Mouse (Mus musculus) liver, embryonic 14.5 days (tissue): ENCODE measurements around the gene Mad1l1. TPM values are rescaled to one million over a fixed set of nuclear protein-coding genes. Genes with fewer than 3 reads are reported as not detected.

ENCODE experiments used
- ATAC-seq: fragments of 200-750 bp; cut with Nextera tagmentation; 2 replicates; pipeline ENCODE4 v1.8.0; 2017; ENCODE audit warnings: moderate number of reproducible peaks, mild to moderate bottlenecking, moderate library complexity; ENCODE audit not compliant: insufficient read depth
- DNase-seq, 3 experiments: peaks; one replicate each; pipeline ENCODE4 v3.0.0-alpha.2; 2012 to 2013; ENCODE audit warnings: low read depth in 3 of 3, low spot score in 3 of 3
- H3K27ac ChIP-seq: fragments of 300-500 bp; sonication (generic); 2 replicates; pipeline ENCODE4 v1.5.1; 2014; ENCODE audit warnings: moderate library complexity, mild to moderate bottlenecking, control low read depth, inconsistent platforms
- H3K27me3 ChIP-seq: fragments of 300-500 bp; sonication (generic); 2 replicates; pipeline ENCODE4 v1.6.1; 2014; ENCODE audit warnings: mild to moderate bottlenecking, low read length, moderate library complexity; ENCODE audit not compliant: control insufficient read depth, insufficient read depth
- H3K36me3 ChIP-seq: fragments of 300-500 bp; sonication (generic); replicated peaks from 2 replicates; pipeline ENCODE4 v1.6.1; 2014; ENCODE audit warnings: low read depth; ENCODE audit not compliant: control insufficient read depth, insufficient read depth
- H3K4me1 ChIP-seq, 2 experiments: fragments of 200-500 bp in 1 of 2; fragments of 300-500 bp in 1 of 2; sonication (generic) in 1 of 2; replicated peaks; 2 replicates each; pipeline ENCODE4 v1.6.1; 2012 to 2014; ENCODE audit warnings: antibody characterized with exemption in 1 of 2, inconsistent platforms in 1 of 2, low read length in 1 of 2; ENCODE audit not compliant: control insufficient read depth in 2 of 2, insufficient read depth in 2 of 2
- H3K4me2 ChIP-seq: fragments of 300-500 bp; sonication (generic); 2 replicates; pipeline ENCODE4 v1.6.1; 2014; ENCODE audit warnings: low read depth, mild to moderate bottlenecking, control low read depth, moderate library complexity
- H3K4me3 ChIP-seq, 2 experiments: fragments of 200-500 bp in 1 of 2; fragments of 300-500 bp in 1 of 2; sonication (generic) in 1 of 2; 2 replicates each; pipeline ENCODE4 v1.5.1; 2012 to 2014; ENCODE audit warnings: low read depth in 2 of 2, low read length in 2 of 2, mild to moderate bottlenecking in 2 of 2, control low read depth in 1 of 2, inconsistent platforms in 1 of 2, moderate library complexity in 1 of 2; ENCODE audit not compliant: insufficient read depth in 1 of 2
- H3K9ac ChIP-seq: fragments of 300-500 bp; sonication (generic); replicated peaks from 2 replicates; pipeline ENCODE4 v1.6.1; 2014; ENCODE audit warnings: mild to moderate bottlenecking, control low read depth, moderate library complexity
- H3K9me3 ChIP-seq: fragments of 300-500 bp; sonication (generic); 2 replicates; pipeline ENCODE4 v1.6.1; 2016; ENCODE audit warnings: low read length, mixed read lengths; ENCODE audit not compliant: control insufficient read depth
- CTCF ChIP-seq: IDR thresholded peaks from 2 replicates; pipeline ENCODE4 v1.5.1; 2016; ENCODE audit warnings: antibody characterized with exemption, low read depth, control low read depth
- EP300 ChIP-seq: IDR thresholded peaks from 2 replicates; pipeline ENCODE4 v1.6.1; 2016; ENCODE audit warnings: antibody characterized with exemption, low read depth
- whole genome bisulfite sequencing: fragments of 180-500 bp; shearing (Covaris S2); extraction: QIAGEN DNeasy Blood & Tissue Kit; methylation state at CpG from one replicate; pipeline ENCODE4 v1.1.7; 2014; ENCODE audit not compliant: insufficient replicate concordance; 5-methylcytosine and 5-hydroxymethylcytosine counted together
- polyA plus RNA-seq, 2 experiments: library from polyadenylated mRNA; depleted of rRNA in 1 of 2; stranded (reverse) in 1 of 2; unstranded in 1 of 2; fragments of >200 nt; fragmentation: Nextera tagmentation in 1 of 2; extraction: Ambion mirVana in 1 of 2; gene quantifications; 2 replicates each; pipeline versions ENCODE4 v1.2.1 to v1.2.3; 2012 to 2014

Gene Mad1l1
- polyA plus RNA-seq, 2 experiments: 15.5 to 16.9 TPM

GRCm38 (mm10) chr5:140163947-140164346 is 157.4 kb downstream of the Mad1l1 start:
- Histone ChIP-seq H3K9me3 (no peaks in the 10 kb centered on the region), H3K4me1 (peaks cover 0 to 8% of the 10 kb centered on the region in 2 experiments; a peak in 2 of 4 replicates), H3K9ac (no peak overlapping the region), H3K4me3 (no peak overlapping the region), H3K27ac (no peak overlapping the region), H3K27me3 (no peaks in the 10 kb centered on the region), H3K36me3 (no peaks in the 10 kb centered on the region), H3K4me2 (no peak overlapping the region)
- ATAC-seq: no peak
- DNase-seq: no peak
- WGBS: 62% methylated on average over 6 of the region's 6 CpGs
- no peak for TF ChIP-seq EP300
- no peak for TF ChIP-seq CTCF

DNA sequence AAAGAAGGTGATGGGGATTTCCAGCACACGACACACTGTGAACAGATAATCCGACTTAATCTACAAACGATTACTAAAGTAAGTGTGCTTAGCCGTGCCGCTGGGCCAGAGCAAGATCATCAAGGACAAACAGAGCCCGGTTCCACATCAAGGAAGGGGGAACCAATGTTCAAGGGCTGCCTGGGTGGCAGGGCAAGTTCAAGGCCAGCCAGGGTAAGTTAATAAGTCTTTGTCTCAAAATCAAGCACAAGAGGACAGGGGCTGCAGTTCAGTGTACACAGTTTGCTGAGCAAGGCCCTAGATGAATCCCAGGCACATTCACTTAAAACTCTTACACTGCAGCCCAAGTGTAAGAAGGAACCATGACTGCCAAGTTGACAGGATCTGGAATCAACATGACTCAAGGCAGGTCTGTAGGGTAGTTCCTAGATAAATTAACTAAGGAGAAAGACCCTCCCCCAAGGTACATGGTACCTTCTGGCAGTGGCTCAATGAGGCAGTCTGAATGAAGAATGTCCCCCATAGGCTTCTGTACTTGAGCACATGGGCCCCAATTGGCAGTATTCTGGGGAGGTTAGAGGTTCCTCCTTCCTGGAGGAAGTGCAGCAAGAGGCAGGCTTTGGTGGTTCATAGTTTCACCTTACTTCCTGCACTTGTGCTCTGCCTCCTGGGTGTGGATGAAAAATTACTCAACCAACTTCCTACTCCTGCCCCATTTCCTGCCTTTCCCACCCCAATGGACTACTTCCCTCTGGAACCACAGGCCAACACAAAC is 159.1 kb downstream of the Mad1l1 start:
- H3K27ac ChIP-seq: no peak overlapping the region
- no peaks in the 10 kb centered on the region for H3K9me3 ChIP-seq
- ATAC-seq (no peak), DNase-seq (no peak)
- no peak overlapping the region for H3K4me3 ChIP-seq
- H3K4me1 ChIP-seq: peaks cover 0 to 15% of the 10 kb centered on the region in 2 experiments; a peak in 2 of 4 replicates
- no peak overlapping the region for H3K4me2 ChIP-seq
- H3K36me3 ChIP-seq: no peaks in the 10 kb centered on the region
- no peak for TF ChIP-seq CTCF
- TF ChIP-seq EP300: no peak
- 74% methylated on average over 6 of the region's 6 CpGs for WGBS
- no peaks in the 10 kb centered on the region for H3K27me3 ChIP-seq
- no peak overlapping the region for H3K9ac ChIP-seq

- TF ChIP-seq EP300 (no peak), CTCF (no peak)
These were observed 162.3 kb downstream of the Mad1l1 start for GRCm38 (mm10) chr5:140159007-140159406.

GRCm38 (mm10) chr5:140157886-140158627 is 163.3 kb downstream of the Mad1l1 start:
- Histone ChIP-seq H3K4me1 (peaks cover 0 to 13% of the 10 kb centered on the region in 2 experiments; a peak in 2 of 4 replicates), H3K27ac (no peak overlapping the region), H3K4me2 (no peak overlapping the region), H3K4me3 (no peak overlapping the region), H3K9me3 (no peaks in the 10 kb centered on the region), H3K36me3 (no peaks in the 10 kb centered on the region), H3K27me3 (no peaks in the 10 kb centered on the region), H3K9ac (no peak overlapping the region)
- no peak; the same call in 1 of the 2 replicates for ATAC-seq
- DNase-seq: no peak
- 45% methylated on average over 1 of the region's 1 CpGs for WGBS
- TF ChIP-seq EP300 (no peak), CTCF (no peak)

More at GRCm38 (mm10) chr5:140159007-140159406, 162.3 kb downstream of the Mad1l1 start:
- DNase-seq (no peak), ATAC-seq (no peak)
- no peak overlapping the region for H3K4me2 ChIP-seq
- no peaks in the 10 kb centered on the region for H3K9me3 ChIP-seq
- H3K9ac ChIP-seq: no peak overlapping the region
- no peaks in the 10 kb centered on the region for H3K36me3 ChIP-seq
- peaks cover 0 to 12% of the 10 kb centered on the region in 2 experiments; a peak in 2 of 4 replicates for H3K4me1 ChIP-seq
- WGBS: 72% methylated on average over 4 of the region's 4 CpGs
- H3K27ac ChIP-seq: no peak overlapping the region
- no peaks in the 10 kb centered on the region for H3K27me3 ChIP-seq
- no peak overlapping the region for H3K4me3 ChIP-seq

GRCm38 (mm10) chr5:140154166-140154565 is 167.2 kb downstream of the Mad1l1 start:
- no peak for ATAC-seq
- WGBS: 59% methylated on average over 3 of the region's 3 CpGs
- Histone ChIP-seq H3K9ac (no peak overlapping the region), H3K4me2 (no peak overlapping the region), H3K27me3 (no peaks in the 10 kb centered on the region), H3K36me3 (no peaks in the 10 kb centered on the region), H3K4me3 (no peak overlapping the region), H3K27ac (no peak overlapping the region), H3K9me3 (no peaks in the 10 kb centered on the region), H3K4me1 (peaks cover 0 to 17% of the 10 kb centered on the region in 2 experiments; a peak in 2 of 4 replicates)
- TF ChIP-seq EP300 (no peak), CTCF (no peak)
- no peak for DNase-seq
